Mouse (Mus musculus): ENCODE results near the gene Kdm6b.

DNA sequence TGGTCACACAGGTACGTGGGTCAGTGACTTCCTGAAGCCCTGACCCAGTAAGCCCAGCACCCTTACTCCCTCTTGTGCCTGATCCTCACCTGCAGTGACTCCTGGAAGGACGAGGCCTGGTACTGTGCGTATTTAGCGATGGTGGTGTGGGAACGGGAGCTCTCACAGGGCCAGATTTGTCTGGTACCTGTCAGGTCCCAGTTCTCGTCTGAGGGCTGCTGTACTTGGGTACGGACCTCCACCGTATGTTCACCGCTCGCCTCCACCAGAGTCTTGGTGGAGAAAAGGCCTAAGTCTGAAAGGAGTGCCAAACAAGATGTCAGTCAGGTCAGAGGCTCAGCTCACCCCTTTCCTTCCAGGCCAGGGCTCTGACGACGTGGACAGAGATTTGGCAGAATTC, 11.5 kb downstream of the Kdm6b start:
- TF ChIP-seq EP300 (IDR thresholded peaks at IDR 0.05; ENCODE audit: low read depth): no peak
- TF ChIP-seq CTCF (IDR thresholded peaks at IDR 0.05; ENCODE audit: low read depth): no peak

Data from liver, postnatal 0 days (tissue).